Mouse (Mus musculus) heart, postnatal 25 days (tissue): ENCODE measurements around the gene Art5. TPM values are rescaled to one million over a fixed set of nuclear protein-coding genes. Genes with fewer than 3 reads are reported as not detected.

Source experiments
- DNase-seq: peaks from one replicate; pipeline ENCODE4 v3.0.0; 2022; ENCODE audit warnings: low spot score
- intact Hi-C: fragments of 180-260 bp; cut with DNase I; formaldehyde crosslinking; loops from one replicate; pipeline ENCODE4 v1.15.1; 2025
- total RNA-seq, 2 experiments: library from RNA; stranded (reverse); gene quantifications; 2 replicates each; pipeline ENCODE4 v1.2.3; 2021

Art5 gene
- 10 to 100 TPM; 10.5 to 14.3 TPM for total RNA-seq

DNA sequence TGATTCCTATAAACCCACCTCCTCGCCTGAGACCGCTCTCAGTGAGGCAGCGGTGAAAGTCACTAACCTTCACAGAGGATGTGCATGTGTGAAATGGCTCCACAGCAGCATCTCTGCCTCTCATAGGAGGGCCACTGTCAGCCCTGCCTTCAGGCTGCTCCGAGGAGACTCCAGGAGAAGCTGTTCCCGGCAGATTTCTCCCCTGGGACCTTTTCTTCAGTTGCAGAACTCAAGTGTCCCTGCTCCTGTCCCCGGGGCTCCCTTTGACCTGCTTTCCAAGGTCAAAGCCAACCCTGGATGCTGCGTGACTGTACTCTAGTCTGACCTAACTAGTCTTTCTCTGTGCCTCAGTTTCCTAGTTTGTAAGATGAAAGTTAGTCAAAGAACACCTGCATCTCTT is at the start of gene Art5:
Gene Art5, minus strand, starts transcription at position 319 of the 400 bp plus-strand sequence.
- no peak for DNase-seq
- intact Hi-C loops: no loop called here

DNA sequence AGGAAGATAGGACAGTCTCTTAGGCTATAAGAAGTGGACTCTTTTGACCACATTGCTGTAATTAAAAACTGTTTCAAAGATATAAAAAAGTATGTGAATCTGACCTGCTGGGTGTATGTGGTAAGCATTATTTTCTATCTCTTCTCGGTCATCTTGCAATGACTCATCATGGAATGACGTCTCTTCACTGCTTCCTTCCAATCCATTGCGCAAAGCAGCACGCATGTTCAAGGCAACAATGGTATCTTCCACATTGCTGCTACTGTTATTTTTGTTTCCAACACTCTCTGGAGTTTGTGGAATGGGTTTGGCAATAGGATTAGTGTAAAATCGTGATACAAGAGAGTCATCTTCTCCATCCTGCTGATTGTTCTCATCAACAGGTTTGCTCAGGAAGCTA is 44.4 kb upstream of the Art5 start:
- DNase-seq: no peak
- intact Hi-C loops: no loop called here

DNA sequence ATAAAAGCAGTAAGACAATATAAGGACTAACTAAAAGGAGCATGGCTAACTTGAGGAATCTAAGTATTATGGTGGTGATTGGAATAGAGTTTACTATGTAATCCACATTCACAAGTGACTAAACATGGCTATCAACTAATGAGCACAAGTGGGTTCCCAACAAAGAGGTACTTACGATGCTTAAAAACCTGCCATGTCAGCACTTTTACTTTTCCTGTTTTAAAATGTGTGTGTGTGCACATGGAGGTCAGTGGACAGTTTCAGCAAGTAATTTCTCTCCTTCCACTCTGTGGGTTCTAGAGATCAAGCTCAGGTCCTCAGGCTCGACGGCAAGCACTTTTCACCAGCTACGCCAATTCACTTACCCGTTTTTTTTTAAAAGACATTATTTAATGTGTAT is 28.6 kb upstream of the Art5 start:
- intact Hi-C loops: loop anchor here (5.0 kb wide), 1 partner anchor 91 kb away; no protein-coding TSS in a partner anchor
- DNase-seq: no peak

DNA sequence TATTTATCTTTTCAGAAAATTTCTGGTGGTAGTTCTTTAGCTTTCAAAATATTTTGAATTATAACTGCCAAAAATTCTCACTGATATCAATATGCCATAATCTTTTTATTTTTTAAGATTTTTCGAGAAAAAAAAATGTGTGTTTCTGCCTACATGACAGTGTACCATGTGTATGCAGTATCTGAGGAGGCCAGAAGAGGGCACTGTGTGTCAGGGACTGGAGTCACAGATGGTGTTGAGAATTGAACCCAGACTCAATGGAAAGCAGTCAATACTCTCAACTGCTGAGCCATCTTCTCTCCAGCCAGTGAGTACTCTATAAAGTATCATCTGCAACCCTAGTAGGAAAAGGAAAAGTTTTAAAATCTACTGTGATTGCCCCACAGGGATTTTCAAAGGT is 28.2 kb upstream of the Art5 start:
- DNase-seq: no peak
- intact Hi-C loops: loop anchor here (5.0 kb wide), 1 partner anchor 90 kb away; no protein-coding TSS in a partner anchor

DNA sequence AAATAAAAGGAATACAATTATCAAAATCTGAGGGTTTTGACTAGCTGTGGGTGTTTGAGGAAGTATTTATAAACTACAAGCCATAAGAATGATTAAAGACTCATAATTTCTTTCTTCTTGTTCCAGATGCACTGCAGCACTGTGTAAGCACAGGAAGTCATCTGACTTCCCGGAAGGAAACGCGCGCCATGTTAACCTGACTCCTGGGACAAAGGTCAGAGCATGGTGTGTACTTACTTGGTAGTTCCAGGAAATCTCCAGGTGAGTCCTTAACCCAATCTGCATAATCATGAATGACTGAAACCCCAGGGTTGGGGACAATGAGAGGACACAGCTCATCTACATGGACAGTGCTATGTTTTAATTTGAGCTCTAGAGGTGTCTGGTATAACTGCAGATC is 23.1 kb upstream of the Art5 start:
- no peak for DNase-seq
- intact Hi-C loops: no loop called here

DNA sequence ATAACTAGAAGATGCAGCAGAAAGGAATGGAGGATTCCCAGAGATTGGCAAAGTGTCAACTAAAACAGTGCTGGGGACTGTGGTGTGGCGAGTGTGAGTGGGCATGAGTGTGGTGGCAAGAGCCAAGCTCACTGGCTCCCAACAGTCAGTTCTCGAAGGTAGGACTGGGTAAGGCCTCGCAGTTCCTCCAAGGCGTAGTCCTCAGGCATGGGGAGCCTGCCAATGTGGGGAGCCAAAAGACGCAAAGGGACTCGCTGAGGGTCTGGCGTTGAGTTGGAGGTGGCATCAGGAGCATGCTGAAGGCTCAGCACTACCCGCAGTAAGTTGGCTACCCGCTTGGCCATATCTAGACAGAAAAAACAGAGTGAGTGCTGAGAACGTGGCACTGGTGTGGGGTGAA is 11.0 kb upstream of the Art5 start:
- intact Hi-C loops: no loop called here
- no peak for DNase-seq

DNA sequence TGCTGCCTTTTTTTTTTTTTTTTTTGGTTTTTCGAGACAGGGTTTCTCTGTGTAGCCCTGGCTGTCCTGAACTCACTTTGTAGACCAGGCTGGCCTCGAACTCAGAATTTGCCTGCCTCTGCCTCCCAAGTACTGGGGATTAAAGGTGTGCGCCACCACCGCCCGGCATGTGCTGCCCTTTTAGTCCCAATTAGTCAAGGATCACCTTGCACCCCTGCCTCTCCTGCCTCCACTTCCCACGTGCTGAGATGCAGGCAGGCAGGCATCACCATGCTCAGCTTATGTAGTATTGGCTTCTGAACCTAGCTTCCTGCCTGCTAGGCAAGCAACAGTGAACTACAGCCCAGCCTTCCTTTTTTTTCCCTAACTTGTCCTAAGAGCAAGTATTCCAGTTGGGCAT is 8.1 kb upstream of the Art5 start:
- intact Hi-C loops: no loop called here

DNA sequence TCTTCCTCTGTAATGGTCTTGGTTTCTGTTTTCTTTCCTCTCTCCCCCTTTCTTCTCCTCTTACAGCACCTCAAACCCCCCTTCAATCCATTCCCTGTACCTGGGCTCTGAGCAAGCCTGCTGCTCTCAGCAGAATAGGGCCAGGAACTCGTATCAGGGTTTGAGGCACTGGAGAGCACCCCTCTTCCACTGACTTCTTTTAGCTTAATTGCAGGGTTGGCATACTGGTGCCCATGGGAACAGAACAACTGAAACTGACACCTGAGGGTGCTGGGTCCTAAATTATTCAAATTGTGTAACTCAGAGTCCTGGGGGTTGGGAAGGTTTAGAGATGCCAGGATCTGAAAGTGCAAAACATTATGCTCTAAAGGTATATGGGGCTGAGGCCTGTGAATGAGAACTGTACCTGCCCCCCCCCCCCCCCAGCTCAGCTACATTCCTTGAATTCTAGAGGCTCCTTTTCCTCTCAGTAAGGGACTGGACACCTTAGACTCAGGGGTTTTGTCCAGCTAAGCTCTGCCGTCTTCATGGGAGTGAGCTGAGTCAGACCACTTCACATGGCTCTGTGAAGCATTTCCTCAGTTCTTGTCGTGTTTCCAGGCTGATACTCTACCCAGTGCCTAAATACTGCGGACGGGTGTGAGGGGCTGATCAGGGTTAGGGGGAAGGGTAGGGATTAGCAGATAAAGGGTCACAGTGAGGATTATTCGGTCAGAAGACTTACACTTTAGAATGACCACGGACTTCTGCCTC is 7.5 kb upstream of the Art5 start, which contains the start of gene Chrna10:
Gene Chrna10, minus strand, starts transcription at position 250 of the 753 bp plus-strand sequence.
- intact Hi-C loops: no loop called here
- DNase-seq: no peak

More for the DNA sequence above, 8.1 kb upstream of the Art5 start:
- DNase-seq: no peak

DNA sequence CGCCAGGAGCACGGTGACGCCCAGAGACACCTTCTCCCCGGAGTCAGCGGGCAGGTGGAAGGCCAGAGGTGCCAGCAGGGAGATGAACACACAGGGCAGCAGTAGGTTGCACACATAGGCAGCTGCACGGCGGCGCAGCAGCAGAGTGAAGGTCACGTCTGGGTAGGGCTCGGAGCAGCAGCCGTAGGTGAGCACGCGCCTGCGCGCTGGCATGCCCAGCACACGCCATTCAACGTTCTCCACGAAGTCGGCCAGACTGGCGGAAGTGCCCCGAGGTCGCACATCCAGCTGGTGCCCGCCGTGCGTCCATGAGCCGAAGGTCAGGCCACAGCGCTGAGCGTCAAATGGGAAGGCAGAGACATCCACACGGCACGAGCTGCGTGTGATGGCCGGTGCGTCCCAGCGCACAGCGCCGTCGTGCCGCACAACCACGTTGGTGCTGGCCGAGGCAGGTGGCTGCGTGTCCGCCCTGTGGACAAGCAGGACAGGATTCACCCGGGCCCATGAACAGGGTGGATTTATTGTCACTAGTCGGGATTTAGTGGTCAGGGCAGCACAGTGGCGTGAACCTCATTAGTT is 4.0 kb upstream of the Art5 start:
- intact Hi-C loops: no loop called here
- DNase-seq: no peak

DNA sequence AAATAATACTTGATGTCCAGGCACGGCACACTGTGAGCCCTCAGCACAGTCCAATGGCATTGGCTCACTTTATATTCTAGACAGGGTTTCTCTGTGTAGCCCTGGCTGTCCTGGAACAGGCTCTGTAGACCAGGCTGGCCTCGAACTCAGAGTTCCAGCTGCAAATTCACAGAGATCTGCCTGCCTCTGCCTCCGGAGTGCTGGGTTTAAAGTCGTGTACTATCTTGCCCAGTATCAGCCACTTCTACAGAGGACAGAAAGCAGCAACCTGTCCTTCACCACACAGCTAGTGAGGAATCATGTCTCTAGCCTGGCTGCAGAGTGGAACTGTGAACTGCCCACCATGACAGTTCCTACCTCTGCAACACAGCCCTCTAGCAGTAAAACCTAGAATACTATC is 457 bp upstream of the Art5 start:
- DNase-seq: no peak
- intact Hi-C loops: no loop called here

DNA sequence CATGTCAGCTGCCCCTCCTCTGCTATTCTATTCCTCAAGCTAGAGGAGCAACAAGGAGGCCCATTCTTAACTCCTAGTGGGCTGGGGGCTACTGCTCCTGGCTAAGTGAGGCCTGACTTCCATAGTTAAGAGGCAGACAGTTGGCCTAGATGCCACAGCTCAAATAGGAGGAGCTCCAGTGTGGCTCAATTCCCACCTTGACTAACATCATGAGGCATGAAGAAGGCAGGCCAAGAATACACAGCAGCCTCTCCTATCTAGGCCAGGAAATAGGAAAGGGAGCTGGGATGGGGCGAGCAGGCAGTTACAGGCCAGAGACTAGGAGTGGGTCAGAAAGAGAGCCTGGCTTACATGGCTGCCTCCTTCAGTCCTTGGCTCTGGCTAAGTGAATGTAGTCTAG is 1.1 kb downstream of the Art5 start:
- intact Hi-C loops: no loop called here

DNA sequence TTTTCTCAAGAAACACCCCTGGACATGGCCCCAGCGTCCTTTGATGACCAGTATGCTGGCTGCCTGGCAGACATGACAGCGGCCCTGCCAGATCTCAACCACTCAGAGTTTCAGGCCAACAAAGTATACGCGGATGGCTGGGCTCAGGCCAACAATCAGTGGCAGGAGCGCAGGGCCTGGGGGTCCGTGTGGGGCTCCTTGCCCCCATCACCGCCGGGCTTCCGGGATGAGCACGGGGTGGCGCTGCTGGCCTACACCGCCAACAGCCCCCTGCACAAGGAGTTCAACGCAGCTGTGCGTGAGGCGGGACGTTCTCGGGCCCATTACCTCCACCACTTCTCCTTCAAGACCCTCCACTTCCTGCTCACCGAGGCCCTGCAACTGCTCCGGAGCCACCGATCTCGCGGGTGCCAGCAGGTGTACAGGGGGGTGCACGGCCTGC is 2.6 kb downstream of the Art5 start:
- DNase-seq: no peak
- intact Hi-C loops: no loop called here

More for the DNA sequence above, 1.1 kb downstream of the Art5 start:
- no peak for DNase-seq

DNA sequence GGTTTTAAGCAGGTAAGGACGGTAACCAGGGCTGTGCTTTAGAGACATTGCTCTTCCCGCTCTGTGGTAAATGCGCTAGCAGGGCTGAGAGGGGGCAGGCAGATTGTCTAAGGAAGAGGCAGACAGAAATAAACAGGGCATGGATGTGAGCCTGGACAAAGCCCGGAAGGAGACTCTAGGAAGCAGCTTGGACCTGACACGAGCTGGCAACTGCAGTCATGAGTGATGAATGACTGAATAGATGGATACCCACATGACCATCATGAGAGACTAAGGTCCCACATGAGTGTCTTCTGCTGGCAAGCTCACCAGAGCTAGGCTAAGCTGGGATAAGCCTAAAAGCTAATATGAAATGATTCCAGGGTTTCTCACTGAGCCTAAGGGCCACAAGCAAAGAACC is 5.2 kb downstream of the Art5 start:
- intact Hi-C loops: no loop called here
- DNase-seq: no peak

DNA sequence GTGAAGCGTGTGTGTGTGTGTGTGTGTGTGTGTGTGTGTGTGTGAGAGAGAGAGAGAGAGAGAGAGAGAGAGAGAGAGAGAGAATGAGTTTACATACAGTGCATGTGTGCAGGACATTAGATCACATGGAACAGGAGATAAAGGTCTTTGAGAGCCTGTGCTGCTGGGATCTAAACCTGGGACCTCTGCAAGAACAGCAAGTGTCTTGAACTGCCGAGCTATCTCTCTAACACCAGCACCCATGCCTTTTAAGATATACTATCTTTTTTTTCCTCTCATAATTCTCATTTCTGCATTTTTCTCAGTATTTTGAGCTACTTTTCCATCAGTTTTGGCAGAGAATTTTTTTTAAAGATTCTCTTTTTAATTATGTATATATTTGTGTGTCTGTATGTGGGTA is 5.7 kb downstream of the Art5 start:
- intact Hi-C loops: no loop called here
- DNase-seq: no peak

DNA sequence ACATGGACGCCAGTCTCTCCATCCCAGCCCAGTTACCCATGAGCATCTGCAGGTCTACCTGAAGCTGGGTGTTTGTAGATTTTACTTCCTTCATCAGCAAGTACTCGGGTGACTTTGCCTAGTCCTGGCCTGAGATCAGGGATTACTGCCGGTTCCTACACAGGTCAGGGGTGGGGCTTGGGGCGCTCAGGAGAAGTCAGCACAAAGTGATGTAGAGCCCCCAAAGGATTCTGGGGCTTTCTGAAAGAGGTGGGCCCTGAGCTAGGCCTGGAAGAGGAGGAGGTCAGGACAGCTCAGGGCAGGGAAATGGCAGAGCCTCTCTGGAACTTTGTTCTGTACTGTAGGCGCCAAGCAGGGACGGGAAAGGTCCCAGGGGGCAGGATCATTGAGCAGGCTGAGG is 6.6 kb downstream of the Art5 start:
- no peak for DNase-seq
- intact Hi-C loops: no loop called here

DNA sequence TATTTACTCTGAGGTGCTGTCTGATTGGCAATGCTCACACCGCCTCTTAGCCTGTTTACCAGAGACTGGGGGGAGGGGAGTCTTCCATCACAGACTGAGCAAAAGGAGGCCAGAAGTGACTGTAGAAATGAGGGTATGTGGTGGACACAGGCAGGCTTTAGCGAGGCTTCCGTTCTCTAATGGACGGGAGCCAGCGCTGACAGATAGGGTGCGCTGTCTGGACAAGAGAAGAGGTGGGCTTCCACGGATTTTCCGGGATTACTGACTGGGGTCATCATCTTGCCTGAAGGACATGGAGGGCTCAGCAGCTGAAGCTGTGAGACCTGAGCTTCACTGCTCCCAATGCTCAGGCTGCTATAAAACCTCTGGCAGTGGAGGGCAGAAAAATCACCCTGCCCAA is 7.0 kb downstream of the Art5 start:
- no peak for DNase-seq
- intact Hi-C loops: no loop called here

DNA sequence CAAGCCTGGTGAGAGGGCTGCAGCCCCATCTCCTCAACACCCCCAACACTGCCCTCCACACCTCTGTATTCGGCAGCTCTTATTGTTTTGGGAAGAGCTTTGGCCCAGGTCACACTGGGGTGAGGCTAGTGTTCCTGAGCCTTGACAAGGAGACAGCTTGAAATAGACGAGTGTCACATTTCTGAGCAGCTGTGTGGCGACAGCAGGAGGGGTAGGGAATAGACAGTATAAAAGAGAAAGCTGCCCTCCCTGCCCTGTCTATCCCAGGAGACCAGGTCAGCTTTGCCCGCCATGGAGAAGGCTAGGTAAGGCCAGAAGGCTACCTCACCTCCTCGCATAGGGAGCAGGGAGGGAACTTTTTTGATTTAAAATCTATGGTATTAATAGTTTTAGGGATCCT is 7.8 kb downstream of the Art5 start, which contains the start of gene Art1:
Gene Art1, plus strand, starts transcription at position 257 of the 400 bp plus-strand sequence.
- intact Hi-C loops: no loop called here
- DNase-seq: peak; percentile 28

DNA sequence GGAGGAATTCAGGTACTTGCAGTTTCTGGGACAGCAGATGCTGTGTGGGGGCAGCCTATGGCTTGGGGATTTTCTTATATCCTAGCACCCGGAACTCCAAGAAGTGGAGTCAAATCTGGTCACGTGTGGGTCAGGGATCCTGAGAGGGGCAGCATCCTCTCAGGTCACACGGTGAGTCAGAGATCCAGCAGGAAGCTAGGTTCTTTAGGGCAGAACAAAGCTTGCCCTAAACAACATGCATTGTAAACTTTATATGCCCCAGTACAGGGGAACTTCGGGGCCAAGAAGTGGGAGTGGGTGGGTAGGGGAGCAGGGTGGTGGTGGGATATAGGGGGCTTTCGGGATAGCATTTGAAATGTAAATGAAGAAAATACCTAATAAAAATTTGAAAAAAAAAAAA is 8.4 kb downstream of the Art5 start:
- intact Hi-C loops: no loop called here
- no peak for DNase-seq

DNA sequence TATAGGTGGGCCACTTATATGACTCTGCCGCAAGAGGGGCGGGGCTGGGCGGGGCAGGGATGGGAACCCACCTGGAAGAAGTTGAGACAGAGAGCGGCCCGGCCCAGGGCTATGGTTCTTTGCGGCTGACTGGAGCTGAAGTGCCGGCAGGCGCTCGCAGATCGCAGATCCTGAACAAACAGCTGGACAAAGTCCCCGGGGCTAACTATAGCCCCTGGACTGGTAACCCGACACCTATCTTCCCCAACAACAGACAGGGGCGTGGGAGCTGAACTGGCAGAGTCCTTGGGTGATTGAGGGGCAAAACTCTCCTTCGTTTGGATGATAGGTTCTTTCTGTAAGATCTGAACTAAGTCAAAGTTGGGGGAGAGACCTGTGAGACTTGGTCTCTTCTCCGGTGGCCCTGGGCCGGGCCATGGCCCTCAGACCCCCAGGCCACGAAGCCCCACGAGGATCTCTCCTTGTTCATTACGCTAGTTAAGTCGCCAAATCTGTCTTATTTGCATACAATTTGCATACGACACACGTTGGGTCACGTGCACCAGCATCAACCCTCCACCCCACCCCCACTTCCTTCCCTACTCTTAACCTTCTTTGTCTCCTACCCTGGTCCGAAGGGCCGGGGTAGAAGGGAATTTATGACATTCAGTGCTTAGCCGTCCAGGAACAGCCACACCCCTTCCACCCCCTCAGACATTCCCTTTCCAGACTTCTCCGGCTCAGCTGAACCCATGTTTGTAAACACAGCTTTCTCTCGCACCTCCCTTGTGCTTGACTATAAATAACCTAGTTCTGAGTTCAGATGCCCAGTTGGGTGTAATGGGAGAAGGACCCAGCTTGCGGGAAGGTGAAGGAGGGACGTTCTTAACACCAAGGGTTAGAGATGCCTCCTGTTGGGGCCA is 9.3 kb downstream of the Art5 start:
- intact Hi-C loops: no loop called here
- DNase-seq: no peak

DNA sequence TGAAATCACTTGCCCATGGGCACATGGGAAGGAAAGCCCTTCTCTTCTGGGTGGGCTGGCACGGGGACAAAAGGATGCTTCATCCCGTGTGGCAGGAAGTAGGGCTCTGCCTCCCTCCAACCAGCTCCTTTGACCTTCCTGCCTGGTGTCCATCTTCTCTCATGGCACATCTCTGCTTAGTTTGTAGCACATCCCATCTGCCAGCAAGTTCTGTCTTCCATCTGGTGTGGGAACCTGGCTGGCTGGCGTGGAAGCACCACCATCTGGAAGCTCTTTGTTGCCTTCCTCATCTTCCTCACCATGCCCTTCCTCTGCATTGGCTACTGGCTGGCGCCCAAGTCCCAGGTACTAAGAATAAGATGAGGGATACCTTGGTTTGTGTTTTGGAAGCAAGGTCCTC is 22.0 kb downstream of the Art5 start:
- intact Hi-C loops: no loop called here

More for the DNA sequence above, 22.0 kb downstream of the Art5 start:
- DNase-seq: no peak
